Mouse (Mus musculus) A20 (cell line): ENCODE measurements around the gene Sncg.

Source experiments
- DNase-seq: peaks from one replicate; pipeline ENCODE4 v3.0.0-alpha.2; 2011; ENCODE audit warnings: low read depth, low spot score

Sncg gene

DNA sequence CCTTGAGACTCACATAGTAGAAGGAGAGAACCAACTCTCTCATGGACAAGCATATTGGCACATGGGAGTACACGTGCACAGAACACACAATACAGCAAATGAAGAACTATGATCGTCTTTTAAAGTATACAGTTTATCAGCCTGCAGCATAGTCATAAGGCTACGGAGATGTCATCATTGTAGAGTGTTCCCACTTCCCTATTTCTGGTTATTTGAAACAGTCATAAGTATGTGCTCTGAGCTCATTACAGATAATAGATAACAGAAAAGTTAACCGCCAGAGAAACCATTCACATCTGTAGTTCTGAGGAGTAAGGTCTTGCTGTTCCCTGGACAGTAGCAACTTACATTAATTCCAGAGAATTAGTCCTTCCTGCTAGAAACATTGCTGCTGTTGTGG is 31.5 kb downstream of the Sncg start:
- no peak for DNase-seq

GRCm38 (mm10) chr14:34341993-34342392 is 32.6 kb downstream of the Sncg start:
- DNase-seq, result no peak

DNA sequence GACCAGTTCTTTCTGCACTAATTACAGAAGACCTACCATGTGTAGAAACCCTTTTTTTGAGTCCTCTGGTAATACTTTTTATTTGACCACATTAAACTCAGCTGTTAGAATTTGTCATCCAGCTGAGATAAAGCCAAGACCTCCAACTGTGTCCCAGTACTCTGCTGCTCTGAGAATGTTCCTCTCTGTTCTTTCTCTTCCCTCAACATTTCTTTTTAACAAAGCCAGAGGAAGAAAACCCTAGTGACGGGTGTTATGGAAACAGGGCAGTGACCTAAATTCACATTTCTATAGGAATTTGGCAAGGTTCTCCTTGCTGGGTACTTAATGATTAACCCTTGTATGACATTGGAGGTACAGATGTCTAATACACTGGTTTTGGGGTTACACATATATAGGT is 35.1 kb downstream of the Sncg start:
- no peak for DNase-seq

- DNase-seq, result no peak
These were observed 42.1 kb downstream of the Sncg start for GRCm38 (mm10) chr14:34332476-34332875.

- DNase-seq, result no peak
These were observed 42.7 kb downstream of the Sncg start for GRCm38 (mm10) chr14:34331886-34332285.

- no peak for DNase-seq
These were observed 43.9 kb downstream of the Sncg start for GRCm38 (mm10) chr14:34330657-34331158.

- no peak for DNase-seq
These were observed 47.0 kb downstream of the Sncg start for GRCm38 (mm10) chr14:34327618-34328017.

- no peak for DNase-seq
These were observed 48.0 kb downstream of the Sncg start for GRCm38 (mm10) chr14:34326606-34327005.

DNA sequence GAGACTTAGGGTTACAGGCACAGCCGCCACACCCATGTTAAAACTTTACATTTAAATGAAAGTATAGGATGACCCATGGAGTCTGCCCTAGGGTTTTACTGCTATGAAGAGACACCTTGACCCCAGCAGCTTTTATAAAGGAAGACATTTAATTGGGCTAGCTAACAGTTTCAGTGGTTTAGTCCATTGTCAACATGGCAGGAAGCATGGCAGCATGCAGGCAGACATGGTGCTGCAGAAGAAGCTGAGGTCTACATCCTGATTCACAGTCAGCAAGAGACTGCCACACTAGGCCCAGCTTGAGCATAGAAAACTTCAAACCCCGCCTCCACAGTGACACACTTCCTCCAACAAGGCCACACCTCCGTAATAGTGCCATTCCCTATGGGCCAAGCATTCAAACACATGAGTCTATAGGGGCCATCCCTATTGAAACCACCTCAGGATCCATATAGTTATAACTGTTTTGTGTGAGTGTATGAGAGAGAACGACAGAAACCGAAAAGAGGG is 51.0 kb downstream of the Sncg start:
- DNase-seq, result no peak
